Mouse (Mus musculus): ENCODE results near the gene Enox1. TPM values are rescaled to one million over a fixed set of nuclear protein-coding genes. Genes with fewer than 3 reads are reported as not detected.

Enox1 gene
- total and polyA plus RNA-seq, 3 experiments, result not detected

DNA sequence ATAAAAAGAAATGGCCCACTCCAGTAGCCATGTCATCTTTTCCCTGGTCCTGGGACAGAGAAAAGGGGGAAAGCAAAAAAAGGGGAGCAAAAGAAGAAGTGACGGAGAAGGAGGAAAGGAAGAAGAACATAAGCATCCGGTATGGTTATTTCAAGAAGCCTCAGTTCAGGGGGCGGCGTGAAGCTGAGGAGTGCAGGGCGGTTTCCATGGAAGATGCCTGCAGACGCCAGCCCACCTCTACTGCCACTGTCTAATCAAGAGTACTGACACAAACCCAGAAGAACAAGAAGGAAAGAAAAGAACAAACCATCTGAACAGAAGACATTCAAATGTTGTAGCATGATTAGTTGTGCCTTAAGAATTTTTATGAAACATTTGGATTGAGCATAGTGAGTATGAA, 490.5 kb downstream of the Enox1 start:
- Histone ChIP-seq H3K4me1 (ENCODE audit: control insufficient read depth in 1 of 2, insufficient read depth in 2 of 2) (no peaks in the 10 kb centered on the region), H3K9ac (ENCODE audit: insufficient read depth, low read depth) (no peak overlapping the region), H3K4me2 (ENCODE audit: insufficient read depth, low read depth, poor library complexity, severe bottlenecking) (no peak overlapping the region), H3K27ac (ENCODE audit: insufficient read depth, low read depth) (no peak overlapping the region), H3K4me3 (replicated peaks in 1 of 3; ENCODE audit: low read depth in 2 of 3, low read length in 2 of 3, poor library complexity in 1 of 3) (no peak overlapping the region), H3K9me3 (replicated peaks; ENCODE audit: low read length) (peaks cover 72% of the 10 kb centered on the region), H3K36me3 (replicated peaks in 1 of 2; ENCODE audit: control insufficient read depth in 1 of 2, insufficient read depth in 1 of 2, low read length in 1 of 2) (no peaks in the 10 kb centered on the region), H3K27me3 (replicated peaks) (no peaks in the 10 kb centered on the region), H3K79me2 (replicated peaks; ENCODE audit: control insufficient read depth, extremely low read depth, insufficient read depth, poor library complexity, severe bottlenecking) (no peaks in the 10 kb centered on the region)
- no peak for DNase-seq (ENCODE audit: extremely low read depth)
- TF ChIP-seq MAZ (IDR thresholded peaks at IDR 0.05; ENCODE audit: low read depth, low read length) (no peak), HCFC1 (IDR thresholded peaks at IDR 0.05; ENCODE audit: low read depth, low read length) (no peak), ETS1 (conservative IDR thresholded peaks at IDR 0.05; ENCODE audit: low read depth, low read length) (no peak), POLR2A (IDR thresholded peaks at IDR 0.05; ENCODE audit: low read depth, low read length) (no peak), BHLHE40 (IDR thresholded peaks at IDR 0.05; ENCODE audit: low read depth, low read length) (no peak), EP300 (IDR thresholded peaks at IDR 0.05; ENCODE audit: low read length) (no peak), E2F4 (IDR thresholded peaks at IDR 0.05; ENCODE audit: insufficient replicate concordance, low read depth, low read length) (no peak), IRF4 (IDR thresholded peaks at IDR 0.05; ENCODE audit: low read depth, low read length) (no peak), NRF1 (IDR thresholded peaks at IDR 0.05; ENCODE audit: low read depth, low read length) (no peak), PAX5 (IDR thresholded peaks at IDR 0.05; ENCODE audit: low read length) (no peak), USF2 (conservative IDR thresholded peaks at IDR 0.05; ENCODE audit: low read depth, low read length) (no peak), RCOR1 (conservative IDR thresholded peaks at IDR 0.05; ENCODE audit: low read depth, low read length) (no peak), MYC (IDR thresholded peaks at IDR 0.05; ENCODE audit: low read depth, low read length) (no peak), RAD21 (IDR thresholded peaks at IDR 0.05; ENCODE audit: low read depth, low read length) (no peak)
- dilution Hi-C loops (cut with MboI; ENCODE audit: extremely low pct_ligation_motif_present, extremely low pct_unique_long_range_greater_than_20kb, low sequenced_read_pairs) (no loop called here), in situ Hi-C loops (cut with MboI; ENCODE audit: low pct_ligation_motif_present, low pct_unique_long_range_greater_than_20kb, low sequenced_read_pairs) (no loop called here)

DNA sequence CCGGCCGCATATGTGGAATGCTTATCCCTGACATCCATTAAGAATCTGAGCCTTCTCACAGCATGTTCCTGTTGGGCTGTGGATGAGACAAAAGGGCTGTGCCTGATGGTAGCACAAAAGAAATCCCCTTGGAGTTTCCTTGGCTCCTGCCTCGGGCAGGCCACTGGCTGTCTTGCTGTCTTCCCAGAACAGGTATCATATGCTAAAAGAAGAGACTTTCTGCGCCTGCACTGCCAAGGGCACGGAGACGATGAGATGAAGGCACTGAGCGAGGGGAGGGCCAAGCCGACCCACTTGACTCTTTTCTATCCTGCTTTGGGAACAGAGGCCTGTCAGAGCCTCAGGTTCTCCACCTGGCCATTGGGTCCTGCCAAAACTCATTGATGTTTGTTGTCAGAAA, 491.7 kb downstream of the Enox1 start:
- H3K4me2 ChIP-seq (ENCODE audit: insufficient read depth, low read depth, poor library complexity, severe bottlenecking), result no peak overlapping the region

More for the DNA sequence above, 491.7 kb downstream of the Enox1 start:
- Histone ChIP-seq H3K27ac (ENCODE audit: insufficient read depth, low read depth) (no peak overlapping the region), H3K9me3 (replicated peaks; ENCODE audit: low read length) (peaks cover 75% of the 10 kb centered on the region), H3K4me1 (ENCODE audit: control insufficient read depth in 1 of 2, insufficient read depth in 2 of 2) (no peaks in the 10 kb centered on the region), H3K27me3 (replicated peaks) (no peaks in the 10 kb centered on the region), H3K36me3 (replicated peaks in 1 of 2; ENCODE audit: control insufficient read depth in 1 of 2, insufficient read depth in 1 of 2, low read length in 1 of 2) (no peaks in the 10 kb centered on the region), H3K79me2 (replicated peaks; ENCODE audit: control insufficient read depth, extremely low read depth, insufficient read depth, poor library complexity, severe bottlenecking) (no peaks in the 10 kb centered on the region), H3K4me3 (replicated peaks in 1 of 3; ENCODE audit: low read depth in 2 of 3, low read length in 2 of 3, poor library complexity in 1 of 3) (no peak overlapping the region), H3K9ac (ENCODE audit: insufficient read depth, low read depth) (no peak overlapping the region)
- dilution Hi-C loops (cut with MboI; ENCODE audit: extremely low pct_ligation_motif_present, extremely low pct_unique_long_range_greater_than_20kb, low sequenced_read_pairs), result no loop called here
- TF ChIP-seq RCOR1 (conservative IDR thresholded peaks at IDR 0.05; ENCODE audit: low read depth, low read length), result no peak
- no peak for TF ChIP-seq SMC3 (IDR thresholded peaks at IDR 0.05; ENCODE audit: low read depth, low read length)
- TF ChIP-seq MAZ (IDR thresholded peaks at IDR 0.05; ENCODE audit: low read depth, low read length), result no peak
- no peak for TF ChIP-seq RAD21 (IDR thresholded peaks at IDR 0.05; ENCODE audit: low read depth, low read length)
- TF ChIP-seq KAT2A (IDR thresholded peaks at IDR 0.05; ENCODE audit: insufficient replicate concordance, low read length), result no peak
- no peak for TF ChIP-seq USF1 (IDR thresholded peaks at IDR 0.05; ENCODE audit: low read depth, low read length)
- TF ChIP-seq TCF12 (IDR thresholded peaks at IDR 0.05; ENCODE audit: low read depth, low read length), result no peak
- no peak for TF ChIP-seq ZMIZ1 (IDR thresholded peaks at IDR 0.05; ENCODE audit: low read depth, low read length)
- no peak for TF ChIP-seq CTCF (conservative IDR thresholded peaks at IDR 0.05 in 1 of 2, IDR thresholded peaks at IDR 0.05 in 1 of 2; ENCODE audit: low read depth in 2 of 2, low read length in 2 of 2)
- TF ChIP-seq SIN3A (IDR thresholded peaks at IDR 0.05; ENCODE audit: low read length), result no peak
- TF ChIP-seq MAFK (IDR thresholded peaks at IDR 0.05; ENCODE audit: insufficient replicate concordance, low read length), result no peak
- TF ChIP-seq MEF2A (IDR thresholded peaks at IDR 0.05; ENCODE audit: borderline replicate concordance, low read depth, low read length), result no peak
- TF ChIP-seq MYC (IDR thresholded peaks at IDR 0.05; ENCODE audit: low read depth, low read length), result no peak
- no peak for TF ChIP-seq JUND (conservative IDR thresholded peaks at IDR 0.05; ENCODE audit: low read depth, low read length)
- no peak for TF ChIP-seq HCFC1 (IDR thresholded peaks at IDR 0.05; ENCODE audit: low read depth, low read length)
- no peak for TF ChIP-seq EP300 (IDR thresholded peaks at IDR 0.05; ENCODE audit: low read length)
- in situ Hi-C loops (cut with MboI; ENCODE audit: low pct_ligation_motif_present, low pct_unique_long_range_greater_than_20kb, low sequenced_read_pairs), result no loop called here
- no peak for DNase-seq (ENCODE audit: extremely low read depth)
